Mouse (Mus musculus): Measurements from ENCODE around the gene Rasgef1b.

DNA sequence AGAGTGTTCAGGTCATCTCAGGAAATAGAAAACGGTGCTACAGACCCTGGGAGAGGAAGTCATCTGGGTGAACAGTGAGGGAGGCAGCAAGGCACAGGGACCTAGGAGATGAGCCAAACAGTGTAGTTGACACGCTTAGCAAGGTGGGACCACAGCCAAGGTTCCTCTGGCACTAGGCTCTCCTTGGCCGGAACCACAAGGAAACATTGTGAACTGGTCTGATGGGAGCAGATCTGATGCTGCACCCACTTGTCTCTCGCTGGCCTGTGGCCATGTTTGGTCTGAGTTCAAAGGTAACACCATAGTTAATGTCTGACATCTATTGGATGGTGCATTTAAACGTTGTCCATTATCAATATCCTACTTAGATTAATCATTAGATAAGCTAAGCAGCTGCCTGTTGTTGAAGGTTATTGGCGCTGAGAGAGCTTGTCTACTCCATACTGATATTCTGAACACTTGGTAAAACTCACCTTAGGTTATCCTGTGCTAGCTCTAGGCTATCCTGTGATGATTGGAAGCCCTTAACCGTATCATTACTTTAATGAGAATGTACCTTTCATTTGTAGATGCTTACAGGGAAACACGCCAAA, 380.5 kb downstream of the Rasgef1b start:
- TF ChIP-seq CTCF (IDR thresholded peaks at IDR 0.05; ENCODE audit: control insufficient read depth, insufficient read depth, low read length) (no peak), POLR2A (IDR thresholded peaks at IDR 0.05; ENCODE audit: borderline replicate concordance, control insufficient read depth, low read depth, low read length) (no peak)
